Mouse (Mus musculus) left cerebral cortex, postnatal 25 days (tissue): ENCODE results near the gene Cnpy3. TPM values are rescaled to one million over a fixed set of nuclear protein-coding genes. Genes with fewer than 3 reads are reported as not detected.
"Not testable (repeated sequence)": the region's sequence is repeated elsewhere in the genome, so short reads cannot be mapped to it uniquely, and the experiment has no call there.

Source experiments
- DNase-seq, 2 experiments: peaks; one replicate each; pipeline ENCODE4 v3.0.0; 2022; ENCODE audit warnings: low spot score in 2 of 2, mixed read lengths in 1 of 2
- intact Hi-C: fragments of 180-260 bp; cut with DNase I; formaldehyde crosslinking; loops from one replicate; pipeline ENCODE4 v1.15.1; 2025
- total RNA-seq, 2 experiments: library from RNA; stranded (reverse); gene quantifications; 2 replicates each; pipeline ENCODE4 v1.2.3; 2021

The Cnpy3 gene
- total RNA-seq = 10 to 100 TPM; 65.5 to 66.0 TPM

- DNase-seq = peak; percentile 98 to 99
- intact Hi-C loops = loop anchor here (2.0 kb wide), 1 partner anchor 21 kb away; the partner anchor contains the start of gene 2310039H08Rik
Measured at GRCm38 (mm10) chr17:46751794-46752556, at the start of gene Cnpy3. Gene Cnpy3, minus strand, starts transcription at chr17:46752214.

- intact Hi-C loops = no loop called here
- DNase-seq = no peak
Measured at GRCm38 (mm10) chr17:46801761-46802160, 49.7 kb upstream of the Cnpy3 start.

DNA sequence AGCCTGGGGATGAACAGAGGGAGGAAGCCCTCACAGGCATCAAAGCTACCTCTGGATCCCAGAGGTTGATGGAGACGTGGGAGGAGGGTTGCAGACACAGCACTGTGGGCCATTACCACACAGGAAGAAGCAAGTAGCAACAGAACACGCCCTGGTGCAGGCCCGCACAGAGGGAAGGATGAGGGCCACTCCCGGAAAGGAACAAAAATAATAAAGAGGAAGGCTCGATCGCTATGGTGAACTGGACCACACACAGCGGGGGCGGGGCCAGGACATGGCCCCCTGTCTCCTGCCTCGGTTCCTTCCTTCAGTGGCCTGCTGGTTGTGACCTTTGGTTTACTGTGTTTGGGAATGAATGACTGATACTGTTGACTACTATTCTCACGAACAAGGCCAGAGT is 47.7 kb upstream of the Cnpy3 start:
- intact Hi-C loops = no loop called here
- DNase-seq = no peak

DNA sequence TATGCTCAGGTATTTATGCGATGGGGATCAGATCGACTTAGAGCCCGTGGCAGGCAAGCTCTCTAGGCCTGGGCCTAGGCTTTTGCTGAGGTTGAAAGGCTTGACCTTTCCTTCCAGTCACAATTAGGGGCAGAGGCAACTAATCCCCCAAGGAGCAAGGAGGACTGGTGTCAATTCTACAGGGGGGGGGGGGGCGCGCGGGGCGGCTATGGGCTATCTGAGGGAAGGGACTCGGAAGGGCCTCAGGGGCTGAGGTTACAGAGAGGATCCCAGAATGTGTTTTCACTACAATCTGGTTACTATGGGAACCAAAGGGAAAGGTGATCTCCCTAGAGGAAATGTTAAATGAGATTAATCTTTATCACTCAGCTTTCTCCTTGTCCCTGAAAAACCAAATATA is 45.4 kb upstream of the Cnpy3 start:
- no peak for DNase-seq
- intact Hi-C loops = no loop called here

DNA sequence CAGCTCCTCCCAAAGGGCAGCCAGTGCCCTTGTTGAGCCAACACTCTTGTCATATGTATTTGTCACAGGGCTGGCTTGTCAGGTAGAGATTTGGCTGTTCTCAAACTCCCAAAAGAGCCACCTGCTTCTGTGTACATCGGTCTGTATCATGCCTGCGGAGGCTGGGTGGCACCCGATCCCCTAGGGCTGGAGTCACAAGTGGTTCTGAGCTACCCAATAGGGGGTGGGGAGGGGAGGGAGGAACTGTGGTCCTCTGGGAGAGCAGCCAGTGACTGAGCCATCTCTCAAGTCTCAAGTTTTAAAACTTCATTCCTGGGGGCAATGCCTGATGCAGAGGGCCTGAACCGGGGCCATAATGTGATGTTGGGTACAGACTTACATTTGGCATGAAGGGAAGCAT is 44.7 kb upstream of the Cnpy3 start:
- intact Hi-C loops = no loop called here
- DNase-seq = no peak

GRCm38 (mm10) chr17:46792963-46793362 is 40.9 kb upstream of the Cnpy3 start:
- intact Hi-C loops = no loop called here
- DNase-seq = no peak

GRCm38 (mm10) chr17:46787974-46788373 is 36.0 kb upstream of the Cnpy3 start:
- DNase-seq, intact Hi-C loops: not testable (repeated sequence)

DNA sequence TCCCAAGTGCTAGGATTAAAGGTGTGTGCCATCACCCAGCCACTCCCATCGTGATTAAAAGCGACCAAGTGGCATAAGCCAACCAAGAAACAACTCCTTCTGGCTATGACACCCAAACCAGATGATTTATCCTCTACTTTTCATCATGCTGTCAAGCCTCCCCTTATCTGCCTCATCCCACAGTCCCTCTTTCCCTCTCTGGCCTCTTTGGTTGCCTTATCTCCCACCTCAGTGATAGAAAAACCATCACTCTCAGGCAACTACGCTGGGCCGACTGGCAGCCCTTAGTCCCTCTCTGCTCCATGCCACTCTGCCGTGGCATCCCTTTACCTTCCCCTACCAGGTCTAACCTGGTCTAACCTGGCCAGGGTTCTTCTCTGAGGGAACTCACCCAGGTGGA is 34.9 kb upstream of the Cnpy3 start:
- no peak for DNase-seq
- intact Hi-C loops = no loop called here

DNA sequence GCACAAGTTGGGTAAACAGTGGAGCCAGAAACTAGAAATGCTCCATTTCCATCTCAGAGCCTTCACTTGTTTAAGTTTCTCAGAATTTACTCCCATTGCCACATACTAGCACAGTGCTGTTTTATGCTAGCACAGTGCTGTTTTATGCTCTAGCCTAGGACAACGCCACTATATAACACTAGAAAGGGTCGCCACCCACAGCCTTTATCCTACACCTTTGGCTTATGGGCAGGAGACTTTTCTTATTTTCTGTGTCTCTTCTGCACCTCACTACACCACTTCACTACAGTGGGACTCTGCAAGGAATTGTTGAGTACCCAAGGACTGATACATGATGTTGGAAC is 31.2 kb upstream of the Cnpy3 start:
- intact Hi-C loops = loop anchor here (2.0 kb wide), 2 partner anchors 74 to 108 kb away; partner anchors contain the start of gene Tbcc
- DNase-seq = no peak

DNA sequence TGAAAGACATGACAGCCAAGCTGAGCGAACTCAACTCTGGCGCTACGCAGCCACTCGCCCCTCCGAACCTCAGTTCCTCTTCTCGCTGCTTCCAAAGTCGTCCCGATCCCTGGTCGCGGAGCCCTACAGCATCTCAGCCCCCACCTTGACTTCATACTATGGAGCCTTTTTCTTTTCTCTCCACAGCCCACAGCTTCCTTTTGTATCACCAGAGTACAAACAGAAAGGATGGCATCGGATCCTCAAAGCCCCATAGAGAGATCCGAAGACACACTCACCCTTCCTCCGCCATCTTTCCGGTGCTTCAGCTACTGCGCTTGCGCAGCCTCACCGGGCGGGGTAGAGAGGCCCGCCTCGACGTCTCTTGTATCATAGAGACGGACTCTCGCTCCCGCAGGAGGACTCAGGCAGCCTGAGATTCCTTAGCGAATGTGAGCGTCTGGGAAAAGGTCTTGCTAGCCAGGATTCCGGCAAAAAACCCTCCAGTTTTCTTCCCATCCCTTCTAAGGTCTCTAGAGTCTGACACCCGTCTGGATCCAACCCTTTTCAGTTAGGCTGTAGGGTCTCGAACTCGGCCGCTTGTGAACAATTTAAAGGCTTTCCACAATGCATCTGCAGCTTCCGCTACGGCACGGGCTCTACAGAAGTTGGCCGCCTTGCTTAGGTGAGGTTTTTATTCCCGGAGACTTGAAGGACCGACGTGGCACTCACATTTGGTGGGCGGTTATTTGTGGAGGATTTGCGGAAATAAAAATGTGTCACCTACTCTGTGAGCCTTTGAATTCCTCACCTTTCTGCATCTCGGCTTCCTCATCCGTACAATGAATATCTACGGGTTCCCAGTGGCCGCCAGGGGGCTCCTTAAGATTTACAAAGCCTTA is 30.6 kb upstream of the Cnpy3 start, which contains the start of gene Rpl7l1:
TSS of gene Rpl7l1 (minus strand) at position 332 of the 881 bp plus-strand sequence.
- intact Hi-C loops = loop anchor here (2.0 kb wide), 2 partner anchors 74 to 108 kb away; partner anchors contain the start of gene Tbcc
- peak; percentile 88 to 95 for DNase-seq

DNA sequence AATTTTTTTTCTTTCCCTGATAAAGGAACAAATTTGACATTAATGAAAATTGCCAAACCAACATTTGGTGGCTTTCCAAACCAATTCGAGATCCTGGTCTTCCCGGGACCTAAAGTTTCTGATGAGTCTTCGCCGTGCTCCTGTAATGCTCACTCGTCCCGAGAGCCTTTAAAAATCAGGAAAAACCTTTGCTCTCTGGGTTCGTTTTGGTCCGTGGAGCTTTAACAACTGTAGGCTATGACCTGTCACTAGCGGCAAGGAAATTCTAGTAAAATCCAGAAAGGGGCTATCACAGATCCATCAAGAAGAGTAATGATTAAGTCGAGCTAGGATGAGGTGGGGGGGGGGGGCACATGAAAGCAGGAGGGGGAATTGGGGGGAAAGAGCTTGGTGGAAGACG is 29.9 kb upstream of the Cnpy3 start:
- intact Hi-C loops = loop anchor here (2.0 kb wide), 2 partner anchors 75 to 109 kb away; partner anchors contain the start of gene Tbcc
- DNase-seq = no peak

- intact Hi-C loops = no loop called here
- DNase-seq = no peak
Measured at GRCm38 (mm10) chr17:46776087-46776486, 24.1 kb upstream of the Cnpy3 start.

GRCm38 (mm10) chr17:46775070-46775469 is 23.1 kb upstream of the Cnpy3 start:
- intact Hi-C loops = no loop called here
- no peak for DNase-seq

DNA sequence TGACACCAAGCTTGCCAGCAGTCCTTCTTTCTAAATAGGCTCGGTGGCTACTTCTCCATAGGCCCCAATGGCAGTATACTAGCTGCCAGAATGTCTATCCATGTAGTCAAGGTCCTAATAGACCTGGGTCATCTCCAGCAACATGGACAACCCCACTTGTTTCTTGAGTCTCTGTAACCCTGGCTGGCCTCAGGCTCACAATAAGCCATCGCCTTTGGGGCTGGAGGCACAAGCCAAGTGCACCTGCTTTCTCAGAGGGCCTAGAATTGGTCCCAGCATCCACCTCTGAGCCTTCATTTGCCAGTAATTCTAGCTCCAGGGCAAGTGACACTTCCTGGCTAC is 22.1 kb upstream of the Cnpy3 start:
- intact Hi-C loops = loop anchor here (5.0 kb wide), 1 partner anchor 37 kb away; no protein-coding TSS in a partner anchor
- DNase-seq = no peak

- intact Hi-C loops = loop anchor here (2.0 to 5.0 kb wide), 2 partner anchors 23 to 36 kb away; no protein-coding TSS in a partner anchor
- DNase-seq = peak in 1 of 2 experiments; percentile 27
Measured at GRCm38 (mm10) chr17:46773278-46774130, 21.5 kb upstream of the Cnpy3 start.

DNA sequence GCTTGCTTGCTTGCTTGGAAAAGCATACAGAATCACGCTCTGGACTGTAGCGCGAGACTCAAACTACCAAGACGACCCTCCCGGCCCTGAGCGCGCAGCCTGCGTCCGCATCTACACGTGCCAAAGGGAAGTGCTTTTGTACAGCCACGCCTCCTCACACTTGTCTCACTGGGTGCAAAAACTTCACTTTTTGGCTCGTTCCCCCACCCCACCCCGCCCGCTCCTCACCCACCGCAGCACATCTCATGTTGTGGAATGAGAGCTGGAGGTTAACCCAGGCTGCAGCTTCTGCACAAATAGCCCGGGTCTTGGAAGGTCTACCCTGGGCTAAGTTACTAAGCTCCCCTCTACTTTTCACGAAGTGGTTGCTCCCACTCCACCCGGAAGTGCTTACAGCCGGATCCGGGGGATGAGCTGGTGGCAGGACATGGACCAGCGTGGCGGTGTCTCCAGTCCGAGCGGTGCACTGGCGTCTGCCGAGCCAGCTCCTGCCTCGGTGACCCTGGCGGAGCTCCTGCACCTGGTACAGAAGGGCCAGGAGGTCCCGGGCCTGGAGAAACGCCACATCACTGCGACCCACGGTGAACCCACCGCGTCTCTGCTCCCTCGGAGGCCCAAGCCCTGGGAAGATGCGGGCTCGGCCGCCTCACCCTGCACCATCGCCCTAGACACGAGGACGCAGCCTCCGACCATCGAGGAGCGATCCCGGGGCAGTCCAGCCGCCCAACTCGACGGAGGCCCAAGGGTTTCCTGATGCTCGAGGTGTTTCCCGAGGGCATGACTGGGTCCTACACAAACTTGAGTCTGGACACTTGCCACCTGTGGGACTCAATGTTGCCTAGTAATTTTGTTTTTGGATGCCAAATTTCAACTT is 20.6 kb upstream of the Cnpy3 start, which contains the start of gene 2310039H08Rik:
TSS of gene 2310039H08Rik (plus strand) at position 232 of the 874 bp plus-strand sequence.
- DNase-seq = peak; percentile 86 to 89
- intact Hi-C loops = loop anchor here (2.0 to 5.0 kb wide), 2 partner anchors 22 to 35 kb away; no protein-coding TSS in a partner anchor

- DNase-seq = no peak
- intact Hi-C loops = loop anchor here (2.0 to 5.0 kb wide), 2 partner anchors 21 to 35 kb away; no protein-coding TSS in a partner anchor
Measured at GRCm38 (mm10) chr17:46772038-46772403, 20.0 kb upstream of the Cnpy3 start.

DNA sequence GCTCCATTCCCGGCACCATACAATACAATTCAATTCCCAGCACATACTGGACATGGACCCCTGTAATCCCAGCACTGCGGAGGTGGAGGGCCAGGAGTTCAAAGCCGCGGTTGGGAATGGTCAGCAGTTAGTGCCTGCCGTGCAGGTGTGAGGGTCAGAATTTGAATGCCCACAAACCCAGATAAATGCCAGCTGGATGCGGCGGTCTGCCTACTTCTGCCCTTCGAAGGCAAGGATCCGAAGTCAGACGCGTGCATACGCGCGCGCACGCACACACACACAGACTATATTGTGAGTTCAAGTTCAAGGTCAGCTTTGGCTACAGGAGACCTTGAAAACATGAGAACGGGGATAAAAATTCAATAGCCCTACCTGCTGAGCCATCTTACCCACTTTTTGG is 19.6 kb upstream of the Cnpy3 start:
- intact Hi-C loops = loop anchor here (2.0 to 5.0 kb wide), 2 partner anchors 21 to 34 kb away; no protein-coding TSS in a partner anchor

More for the DNA sequence above, 19.6 kb upstream of the Cnpy3 start:
- DNase-seq = no peak
